Mouse (Mus musculus): ENCODE data around the gene Olfr539. TPM values are rescaled to one million over a fixed set of nuclear protein-coding genes. Genes with fewer than 3 reads are reported as not detected.
"Not testable (repeated sequence)": the region's sequence is repeated elsewhere in the genome, so short reads cannot be mapped to it uniquely, and the experiment has no call there.

Gene Olfr539
- under 1 TPM; 0.20 to 0.23 TPM for total RNA-seq (2021)
- long read RNA-seq, experiment 1, result 0 reads
- long read RNA-seq, experiment 2, result 0 reads

GRCm38 (mm10) chr7:140659630-140660029 is at the start of gene Olfr539:
TSS of gene Olfr539 (plus strand) at chr7:140659930.
- TF ChIP-seq CTCF (conservative IDR thresholded peaks at IDR 0.05), result no peak
- Histone ChIP-seq H3K4me3 (no peak within 1 kb of the TSS), H3K27ac (no peak within 1 kb of the TSS)
- no peak for DNase-seq (ENCODE audit: low spot score in 2 of 2)

DNA sequence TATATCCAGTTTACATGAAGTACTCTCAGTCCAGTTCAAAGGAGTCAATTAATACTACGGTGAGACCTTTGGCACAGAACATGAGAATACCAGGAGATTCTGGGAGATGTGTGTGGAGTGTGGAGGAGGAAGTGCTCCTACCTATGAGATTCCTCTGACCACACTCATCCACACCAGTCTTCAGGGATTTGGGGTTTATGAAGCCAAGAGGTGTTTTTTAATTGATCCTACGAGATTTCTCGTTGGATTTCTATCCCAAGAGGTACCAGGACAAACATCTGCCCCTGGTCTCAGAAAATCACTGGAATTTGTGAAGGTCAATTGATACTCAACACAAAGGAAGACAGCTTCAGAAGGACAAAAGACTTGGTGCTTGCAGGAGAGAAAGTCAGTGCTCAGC is 31.1 kb upstream of the Olfr539 start, which contains the start of gene Olfr61:
Gene Olfr61 (plus strand): TSS at position 301 of the 400 bp plus-strand sequence.
- not testable (repeated sequence) for H3K4me3 ChIP-seq; H3K27ac ChIP-seq; DNase-seq (ENCODE audit: low spot score in 2 of 2)

DNA sequence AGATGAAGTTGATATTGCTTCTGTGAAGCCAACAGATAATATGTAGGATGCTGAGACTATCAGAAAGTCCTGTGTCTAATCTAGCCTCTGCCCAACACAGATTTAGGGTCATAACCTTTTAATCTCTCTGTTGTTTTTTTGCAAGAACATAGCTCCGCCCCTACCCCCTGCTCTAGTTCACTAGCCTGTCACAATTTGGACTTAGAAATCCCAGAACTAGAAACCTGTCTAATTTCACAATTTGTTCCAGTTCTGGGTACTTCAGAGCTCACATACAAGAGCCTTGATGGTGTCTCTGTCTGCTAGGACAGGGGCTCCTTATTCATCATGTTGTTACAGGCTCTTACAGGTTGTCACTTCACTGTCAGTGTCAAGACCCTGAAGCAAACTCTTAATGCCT is 29.2 kb upstream of the Olfr539 start:
- Histone ChIP-seq H3K27ac (no peak overlapping the region), H3K4me3 (no peak overlapping the region)
- no peak for TF ChIP-seq CTCF (conservative IDR thresholded peaks at IDR 0.05)
- DNase-seq (ENCODE audit: low spot score in 2 of 2), result no peak

DNA sequence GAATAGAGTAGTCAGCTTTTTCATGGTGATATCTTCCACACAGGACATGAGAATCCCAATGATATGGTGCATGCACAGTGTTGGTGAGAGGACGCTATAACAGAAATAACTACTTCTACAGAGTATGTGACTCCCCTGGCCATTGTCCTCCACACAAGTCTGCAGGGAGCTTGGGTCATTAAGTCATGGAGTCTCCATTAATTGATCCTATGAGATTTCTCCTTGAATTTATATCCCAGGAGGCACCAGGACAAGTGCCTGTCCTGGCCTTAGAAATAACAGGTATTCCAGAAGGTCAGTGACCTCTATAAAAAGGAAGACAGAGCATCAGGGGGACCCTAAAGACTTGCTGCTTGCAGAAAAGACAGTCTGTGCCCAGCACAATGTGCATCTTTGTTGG is 13.6 kb upstream of the Olfr539 start, which contains the start of gene Olfr53:
Gene Olfr53 (plus strand): TSS at position 301 of the 400 bp plus-strand sequence.
- H3K4me3 ChIP-seq, result no peak within 1 kb of the TSS
- no peak for TF ChIP-seq CTCF (conservative IDR thresholded peaks at IDR 0.05)
- no peak for DNase-seq (ENCODE audit: low spot score in 2 of 2)
- no peak within 1 kb of the TSS for H3K27ac ChIP-seq

- not testable (repeated sequence) for DNase-seq (ENCODE audit: low spot score in 2 of 2); H3K4me3 ChIP-seq; H3K27ac ChIP-seq
Measured at GRCm38 (mm10) chr7:140670693-140671092, 11.0 kb downstream of the Olfr539 start.

DNA sequence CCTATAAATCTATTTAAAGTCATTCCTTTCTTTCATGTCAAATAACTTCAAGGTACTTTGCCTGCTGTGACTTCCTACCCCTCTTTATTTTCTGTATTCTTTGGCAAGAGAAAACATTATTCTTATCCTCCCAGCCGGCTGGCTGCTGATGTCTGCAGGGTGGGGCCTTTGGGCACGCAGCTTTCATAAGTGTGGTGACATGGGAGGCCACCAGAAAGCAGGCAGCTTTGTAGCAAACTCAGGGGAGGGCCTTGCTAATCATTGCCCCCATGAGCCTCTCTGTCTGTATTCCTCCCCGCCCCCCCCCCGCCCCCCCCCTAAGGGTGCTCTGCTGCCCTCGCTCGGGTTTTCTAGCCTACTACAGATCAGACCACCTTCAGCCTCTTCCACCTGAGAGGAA is 16.1 kb downstream of the Olfr539 start:
- peak overlapping the region; percentile 33; the same call in 1 of the 2 replicates for H3K4me3 ChIP-seq
- H3K27ac ChIP-seq, result peak overlapping the region; percentile 81

GRCm38 (mm10) chr7:140679591-140679990 is 19.9 kb downstream of the Olfr539 start:
- DNase-seq (ENCODE audit: low spot score in 2 of 2); H3K4me3 ChIP-seq; H3K27ac ChIP-seq: not testable (repeated sequence)

More for the DNA sequence above, 16.1 kb downstream of the Olfr539 start:
- DNase-seq (ENCODE audit: low spot score in 2 of 2), result no peak
- peak; percentile 20; the same call in 1 of the 2 replicates for TF ChIP-seq CTCF (conservative IDR thresholded peaks at IDR 0.05)

DNA sequence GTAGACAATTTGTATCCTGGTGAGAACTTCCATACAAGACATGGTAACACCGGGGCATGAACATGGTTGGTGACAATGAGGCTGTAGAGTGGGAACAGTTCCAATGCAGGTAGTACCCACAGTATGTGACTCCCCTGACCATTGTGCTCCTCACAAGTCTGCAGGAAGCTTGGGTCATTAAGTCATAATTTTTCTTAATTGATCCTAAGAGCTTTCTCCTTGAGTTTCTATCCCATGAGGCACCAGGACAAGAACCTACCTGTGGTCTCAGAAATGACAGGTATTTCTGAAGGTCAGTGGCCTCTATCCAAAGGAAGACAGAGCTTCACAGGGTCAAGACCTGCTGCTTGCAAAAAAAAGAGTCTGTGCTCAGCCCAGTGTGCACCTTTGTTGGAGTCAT is 21.9 kb downstream of the Olfr539 start, which contains the start of gene Olfr45:
Gene Olfr45 (plus strand): TSS at position 301 of the 400 bp plus-strand sequence.
- no peak within 1 kb of the TSS for H3K27ac ChIP-seq
- no peak for DNase-seq (ENCODE audit: low spot score in 2 of 2)
- H3K4me3 ChIP-seq, result no peak within 1 kb of the TSS
- TF ChIP-seq CTCF (conservative IDR thresholded peaks at IDR 0.05), result no peak

- Histone ChIP-seq H3K27ac (peak within 1 kb of the TSS; percentile 63; the same call in 1 of the 2 replicates), H3K4me3 (no peak within 1 kb of the TSS)
- TF ChIP-seq CTCF (conservative IDR thresholded peaks at IDR 0.05), result no peak
- DNase-seq (ENCODE audit: low spot score in 2 of 2), result no peak
Measured at GRCm38 (mm10) chr7:140696967-140697366, 37.2 kb downstream of the Olfr539 start, which contains the start of gene Olfr541. TSS of gene Olfr541 (plus strand) at chr7:140697267.

GRCm38 (mm10) chr7:140706348-140706747 is 46.6 kb downstream of the Olfr539 start:
- no peak overlapping the region for H3K4me3 ChIP-seq
- no peak overlapping the region for H3K27ac ChIP-seq
- DNase-seq (ENCODE audit: low spot score in 2 of 2), result no peak
- no peak for TF ChIP-seq CTCF (conservative IDR thresholded peaks at IDR 0.05)

GRCm38 (mm10) chr7:140707536-140708284 is 48.0 kb downstream of the Olfr539 start:
- no peak for DNase-seq (ENCODE audit: low spot score in 2 of 2)
- H3K27ac ChIP-seq, result no peak overlapping the region
- no peak for TF ChIP-seq CTCF (conservative IDR thresholded peaks at IDR 0.05)
- H3K4me3 ChIP-seq, result no peak overlapping the region

GRCm38 (mm10) chr7:140717155-140718055 is 57.7 kb downstream of the Olfr539 start:
- no peak for TF ChIP-seq CTCF (conservative IDR thresholded peaks at IDR 0.05)
- DNase-seq (ENCODE audit: low spot score in 2 of 2), result no peak
- H3K27ac ChIP-seq, result no peak overlapping the region
- H3K4me3 ChIP-seq, result no peak overlapping the region

- no peak overlapping the region for H3K27ac ChIP-seq
- no peak for TF ChIP-seq CTCF (conservative IDR thresholded peaks at IDR 0.05)
- no peak overlapping the region for H3K4me3 ChIP-seq
- no peak for DNase-seq (ENCODE audit: low spot score in 2 of 2)
Measured at GRCm38 (mm10) chr7:140721095-140721494, 61.4 kb downstream of the Olfr539 start.
